Mouse (Mus musculus): Measurements from ENCODE around the gene Tmem200b.

GRCm38 (mm10) chr4:131899180-131899554 is 22.4 kb upstream of the Tmem200b start:
- no peak for TF ChIP-seq CTCF (IDR thresholded peaks at IDR 0.05; ENCODE audit: extremely low read depth, insufficient read length, insufficient replicate concordance, low read depth, low read length)
- no peak for TF ChIP-seq POLR2A (IDR thresholded peaks at IDR 0.05; ENCODE audit: low read depth, low read length)
